Mouse (Mus musculus) Patski (cell line): ENCODE data around the gene Stx1a. TPM values are rescaled to one million over a fixed set of nuclear protein-coding genes. Genes with fewer than 3 reads are reported as not detected.

Experiments used
- ATAC-seq: fragments of 100-300 bp; one replicate; pipeline ENCODE4 v1.8.0; 2021
- CTCF ChIA-PET: fragments of 350-600 bp; sonication (Branson Sonifier 250); formaldehyde crosslinking; loops from one replicate; lab custom pipeline; 2022; ENCODE audit warnings: inconsistent platforms; lab: Charles Lee
- POLR2A ChIA-PET: fragments of 350-600 bp; sonication (Branson Sonifier 250); formaldehyde crosslinking; loops from one replicate; lab custom pipeline; 2022; ENCODE audit warnings: antibody characterized with exemption, inconsistent platforms; lab: Charles Lee
- DNase-seq: peaks from one replicate; pipeline ENCODE4 v3.0.0-alpha.2; 2011; ENCODE audit warnings: low read depth, low spot score
- H3K27me3 ChIP-seq: fragments of 371-371 bp; one replicate; pipeline ENCODE4 v1.5.1; 2021
- CTCF ChIP-seq: fragments of 100-300 bp; IDR thresholded peaks from one replicate; pipeline ENCODE4 v1.5.1; 2021
- in situ Hi-C: fragments of 300-500 bp; cut with MboI; formaldehyde crosslinking; loops from 3 replicates; pipeline ENCODE4 v1.11.1; 2018; ENCODE audit warnings: low pct_unique_long_range_greater_than_20kb, mixed read lengths
- polyA plus RNA-seq: library from polyadenylated mRNA; unstranded; gene quantifications from one replicate; pipeline ENCODE4 v1.2.3, GENCODE M21; 2021

Stx1a gene
- polyA plus RNA-seq, 1 experiment from 2014 or later, result 12.0 TPM

- ChIA-PET POLR2A (interaction anchor here (0.6 kb wide), 1 partner anchor 121 kb away, joined by 3 read pairs; no protein-coding TSS in a partner anchor), CTCF (interaction anchor here (1.0 to 3.2 kb wide), 3 partner anchors 9 to 100 kb away, joined by 3 to 9 read pairs (median 4); no protein-coding TSS in a partner anchor)
- H3K27me3 ChIP-seq, result no peaks in the 10 kb centered on the region
- no peak for TF ChIP-seq CTCF
- DNase-seq (no peak), ATAC-seq (no peak)
- in situ Hi-C loops, result no loop called here
Measured at GRCm38 (mm10) chr5:135007802-135008571, 15.3 kb upstream of the Stx1a start.

DNA sequence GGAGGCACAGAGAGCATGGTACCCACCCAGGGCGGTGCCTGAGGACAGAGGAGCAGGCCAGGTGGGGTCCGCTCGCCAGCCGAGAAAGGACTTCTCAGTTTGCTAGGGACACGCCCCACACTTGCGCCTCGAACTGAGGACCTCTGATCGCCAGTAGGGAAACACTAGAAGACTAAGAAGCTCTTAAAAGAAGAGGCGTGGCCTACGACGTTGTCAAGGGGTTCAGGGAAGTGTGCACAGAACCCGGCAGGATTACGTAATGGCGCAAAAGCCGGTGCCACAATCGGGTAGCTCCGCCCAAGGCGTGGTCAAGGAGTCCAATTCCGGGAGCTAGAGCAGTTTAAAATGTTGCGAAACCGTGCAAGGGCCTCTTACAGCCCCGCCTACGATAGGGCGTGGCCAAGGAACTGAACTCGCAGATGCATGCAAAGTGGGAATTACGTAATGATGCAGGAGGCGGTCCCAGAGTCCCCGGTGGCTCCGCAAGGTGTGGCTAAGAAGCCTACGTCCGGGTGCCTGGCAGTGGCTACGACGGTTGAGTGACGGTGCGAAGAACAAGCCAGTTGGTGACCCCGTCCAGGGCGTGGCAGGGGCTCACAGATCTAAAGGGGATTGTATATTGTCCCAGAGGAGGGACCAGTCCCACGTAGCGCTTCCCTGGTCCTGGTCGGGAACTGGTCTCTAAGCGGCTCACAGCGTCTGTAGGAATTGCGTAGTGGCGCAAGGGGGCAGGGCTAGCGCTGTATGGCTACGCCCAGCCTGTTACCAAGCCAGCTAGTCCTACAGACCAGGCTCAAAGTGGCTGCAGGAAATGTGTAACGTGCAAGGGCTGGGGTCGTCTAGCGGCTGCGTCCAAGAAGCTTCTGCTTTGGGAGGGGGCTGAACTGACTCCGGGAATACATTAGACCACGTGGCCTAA is 14.4 kb upstream of the Stx1a start, which contains the start of gene Abhd11:
TSS of gene Abhd11 (plus strand) at position 482 of the 919 bp plus-strand sequence.
- CTCF ChIA-PET, result interaction anchor here (1.0 to 3.2 kb wide), 3 partner anchors 10 to 101 kb away, joined by 3 to 9 read pairs (median 4); no protein-coding TSS in a partner anchor
- ATAC-seq (peak; percentile 82), DNase-seq (peak; percentile 100)
- POLR2A ChIA-PET, result interaction anchor here (0.6 kb wide), 2 partner anchors 579 to 714 kb away, joined by 3 to 5 read pairs; no protein-coding TSS in a partner anchor
- no peak for TF ChIP-seq CTCF
- in situ Hi-C loops, result no loop called here
- no peaks in the 10 kb centered on the region for H3K27me3 ChIP-seq

- ATAC-seq, result peak; percentile 60
- in situ Hi-C loops, result loop anchor here (10.0 kb wide), 1 partner anchor 155 kb away; the partner anchor contains the start of gene Bcl7b
- CTCF ChIA-PET, result interaction anchor here (3.2 kb wide), 1 partner anchor 102 kb away, joined by 9 read pairs; no protein-coding TSS in a partner anchor
- TF ChIP-seq CTCF, result no peak
- H3K27me3 ChIP-seq, result no peaks in the 10 kb centered on the region
- peak; percentile 58 for DNase-seq
- POLR2A ChIA-PET, result interaction anchor here (0.6 to 0.8 kb wide), 3 partner anchors 65 to 714 kb away, joined by 3 to 5 read pairs (median 3); no protein-coding TSS in a partner anchor
Measured at GRCm38 (mm10) chr5:135009590-135010319, 13.5 kb upstream of the Stx1a start.

GRCm38 (mm10) chr5:135010320-135010709 is 13.0 kb upstream of the Stx1a start:
- DNase-seq, result no peak
- in situ Hi-C loops, result loop anchor here (10.0 kb wide), 1 partner anchor 154 kb away; the partner anchor contains the start of gene Bcl7b
- no peak for TF ChIP-seq CTCF
- H3K27me3 ChIP-seq, result no peaks in the 10 kb centered on the region
- ATAC-seq, result no peak
- CTCF ChIA-PET, result interaction anchor here (1.4 to 3.2 kb wide), 2 partner anchors 31 to 103 kb away, joined by 3 to 9 read pairs; no protein-coding TSS in a partner anchor
- POLR2A ChIA-PET, result interaction anchor here (0.8 kb wide), 1 partner anchor 64 kb away, joined by 3 read pairs; no protein-coding TSS in a partner anchor

GRCm38 (mm10) chr5:135010841-135011743 is 12.2 kb upstream of the Stx1a start:
- in situ Hi-C loops, result loop anchor here (10.0 kb wide), 1 partner anchor 154 kb away; the partner anchor contains the start of gene Bcl7b
- ATAC-seq (no peak), DNase-seq (no peak)
- no peaks in the 10 kb centered on the region for H3K27me3 ChIP-seq
- no peak for TF ChIP-seq CTCF
- POLR2A ChIA-PET, result interaction anchor here (0.6 to 0.8 kb wide), 3 partner anchors 64 to 175 kb away, joined by 3 to 4 read pairs (median 3); no protein-coding TSS in a partner anchor
- CTCF ChIA-PET, result interaction anchor here (1.4 to 3.2 kb wide), 3 partner anchors 30 to 103 kb away, joined by 3 to 9 read pairs (median 9); no protein-coding TSS in a partner anchor

DNA sequence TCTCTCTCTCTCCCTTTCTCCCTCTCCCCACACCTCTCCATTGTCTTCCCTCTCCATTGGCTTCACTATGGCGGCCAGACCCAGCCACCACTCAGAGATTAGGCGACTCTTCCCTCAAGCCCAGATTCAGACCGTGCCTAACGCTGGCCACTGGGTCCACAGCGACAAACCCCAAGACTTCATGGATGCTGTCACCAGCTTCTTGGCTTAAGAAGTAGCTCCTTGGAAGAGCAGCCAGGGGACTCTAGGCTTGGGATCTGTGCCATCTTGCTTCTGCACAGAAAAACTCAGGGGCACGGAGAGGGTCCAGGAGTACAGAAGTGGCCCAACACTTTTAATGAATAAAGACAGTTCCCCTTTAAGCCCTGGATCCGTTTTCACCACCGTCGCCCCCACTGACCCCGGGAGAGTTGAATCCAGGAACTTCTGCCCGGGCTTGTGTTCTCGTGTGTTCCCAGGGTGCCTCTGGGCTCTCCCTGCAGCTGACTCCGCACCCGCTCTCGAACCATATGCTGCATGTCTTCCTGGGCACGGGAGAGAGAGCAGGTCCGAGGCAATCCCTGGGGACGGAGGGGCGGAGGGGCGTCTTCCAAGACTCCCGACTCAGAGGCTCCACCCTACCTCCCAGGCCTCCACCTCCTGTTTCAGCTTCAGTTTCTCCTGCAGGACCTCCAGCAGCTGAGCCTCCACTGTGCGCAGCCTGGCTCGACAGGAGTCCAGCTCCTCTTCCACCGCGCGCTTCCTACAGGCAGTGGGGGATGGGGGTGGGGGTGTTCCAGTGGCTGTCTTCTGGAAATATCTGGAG is 11.3 kb upstream of the Stx1a start:
- in situ Hi-C loops, result loop anchor here (10.0 kb wide), 1 partner anchor 153 kb away; the partner anchor contains the start of gene Bcl7b
- no peak for ATAC-seq
- TF ChIP-seq CTCF, result no peak
- DNase-seq, result no peak
- CTCF ChIA-PET, result interaction anchor here (0.7 to 2.8 kb wide), 8 partner anchors 10 to 274 kb away, joined by 3 to 9 read pairs (median 4); no protein-coding TSS in a partner anchor
- POLR2A ChIA-PET, result interaction anchor here (1.1 kb wide), 1 partner anchor 53 kb away, joined by 4 read pairs; the partner anchor contains the start of gene Bud23
- no peaks in the 10 kb centered on the region for H3K27me3 ChIP-seq

DNA sequence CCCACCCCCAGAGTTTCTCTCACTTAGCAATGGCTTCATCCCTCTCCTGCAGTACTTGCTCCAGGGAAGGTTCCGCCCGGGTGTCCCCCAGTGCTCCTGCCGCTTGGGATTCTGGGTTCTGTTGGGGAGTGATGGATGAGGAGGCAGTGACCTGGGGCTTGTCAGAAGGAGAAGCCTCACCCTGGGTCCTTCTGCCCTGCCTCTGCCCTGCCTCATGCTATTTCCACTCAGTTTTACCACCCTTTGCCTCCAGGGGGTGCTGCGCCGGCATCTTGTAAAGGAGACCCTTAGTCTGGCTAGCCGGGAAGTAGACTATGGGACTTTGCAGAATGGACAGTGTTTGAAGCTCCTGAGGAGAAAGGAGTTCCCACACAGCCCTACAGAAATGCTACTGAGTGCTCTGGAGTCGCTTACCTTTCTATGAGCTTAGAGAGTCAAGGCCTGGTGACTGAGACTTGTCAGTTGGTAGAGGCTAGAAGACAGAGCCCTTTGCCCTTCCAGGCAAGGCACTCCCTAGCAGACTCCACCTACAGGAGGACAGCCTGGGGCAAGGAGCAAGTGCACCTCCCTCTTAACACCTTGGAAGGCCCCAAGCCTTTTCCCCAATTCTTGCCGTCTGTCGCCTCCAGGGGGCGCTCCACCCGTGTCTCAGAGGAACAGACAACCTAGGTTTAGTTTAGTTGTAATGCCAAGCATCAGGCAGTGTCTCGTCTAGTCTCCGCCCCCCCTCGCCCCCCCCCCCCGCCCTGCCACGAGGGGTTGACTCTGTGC is 10.4 kb upstream of the Stx1a start:
- no peak for TF ChIP-seq CTCF
- DNase-seq, result no peak
- CTCF ChIA-PET, result interaction anchor here (0.7 to 2.8 kb wide), 9 partner anchors 10 to 274 kb away, joined by 3 to 9 read pairs (median 4); no protein-coding TSS in a partner anchor
- POLR2A ChIA-PET, result interaction anchor here (0.5 to 1.1 kb wide), 2 partner anchors 52 to 357 kb away, joined by 3 to 4 read pairs; partner anchors contain the start of genes Bud23 and Nsun5
- ATAC-seq, result no peak
- H3K27me3 ChIP-seq, result no peaks in the 10 kb centered on the region
- in situ Hi-C loops, result loop anchor here (10.0 kb wide), 1 partner anchor 152 kb away; the partner anchor contains the start of gene Bcl7b
